Mouse (Mus musculus): Measurements from ENCODE around the gene Sptb.

- TF ChIP-seq CTCF (IDR thresholded peaks at IDR 0.05; ENCODE audit: low read depth, low read length) (no peak), POLR2A (IDR thresholded peaks at IDR 0.05; ENCODE audit: borderline replicate concordance, low read depth, low read length) (no peak)
Observed at GRCm38 (mm10) chr12:76643679-76644078, 66.7 kb downstream of the Sptb start.
